Mouse (Mus musculus): ENCODE measurements around the gene Myct1. TPM values are rescaled to one million over a fixed set of nuclear protein-coding genes. Genes with fewer than 3 reads are reported as not detected.

The Myct1 gene
- polyA plus RNA-seq (2014; fragmentation: Nextera tagmentation; extraction: Ambion mirVana), result 0.88 and 1.0 TPM in 2 replicates

DNA sequence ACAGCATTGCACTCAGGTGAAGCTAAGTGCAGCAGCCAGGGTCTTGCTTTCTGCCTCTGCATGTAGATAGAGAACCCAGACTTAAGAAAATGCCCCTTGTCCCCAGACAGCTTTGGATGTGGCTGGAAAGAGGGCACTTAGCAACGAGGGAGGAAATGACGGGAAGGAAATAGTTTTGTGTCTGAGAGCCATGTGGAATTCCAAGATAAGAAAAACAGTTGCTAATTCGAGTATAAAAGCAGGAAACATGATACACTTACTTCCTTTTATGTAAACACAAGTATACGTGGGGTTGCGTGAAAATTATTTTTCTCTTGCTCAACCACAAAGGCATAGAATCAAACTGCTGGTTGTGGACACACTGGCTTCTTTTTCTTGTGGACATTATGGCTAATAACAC, at the start of gene Myct1:
Gene Myct1 (plus strand): TSS at position 312 of the 400 bp plus-strand sequence.
- H3K36me3 ChIP-seq (ENCODE audit: control insufficient read depth, insufficient read depth, low read length), result no peaks in the 10 kb centered on the region
- H3K4me2 ChIP-seq (ENCODE audit: low read depth, low read length), result no peak within 1 kb of the TSS
- no peaks in the 10 kb centered on the region for H3K9me3 ChIP-seq (ENCODE audit: control insufficient read depth, low read length)
- no peak within 1 kb of the TSS for H3K4me3 ChIP-seq (ENCODE audit: low read depth, low read length)
- H3K27ac ChIP-seq (ENCODE audit: low read depth, low read length), result no peak within 1 kb of the TSS
- no peaks in the 10 kb centered on the region for H3K27me3 ChIP-seq (ENCODE audit: control insufficient read depth, insufficient read depth, low read length)
- no peak for ATAC-seq (ENCODE audit: low read depth)
- H3K4me1 ChIP-seq (ENCODE audit: control insufficient read depth, insufficient read depth, low read length), result no peaks in the 10 kb centered on the region
- no peak within 1 kb of the TSS for H3K9ac ChIP-seq (replicated peaks; ENCODE audit: low read depth, low read length)
- WGBS, result 64% methylated on average over 5 of the region's 5 CpGs

DNA sequence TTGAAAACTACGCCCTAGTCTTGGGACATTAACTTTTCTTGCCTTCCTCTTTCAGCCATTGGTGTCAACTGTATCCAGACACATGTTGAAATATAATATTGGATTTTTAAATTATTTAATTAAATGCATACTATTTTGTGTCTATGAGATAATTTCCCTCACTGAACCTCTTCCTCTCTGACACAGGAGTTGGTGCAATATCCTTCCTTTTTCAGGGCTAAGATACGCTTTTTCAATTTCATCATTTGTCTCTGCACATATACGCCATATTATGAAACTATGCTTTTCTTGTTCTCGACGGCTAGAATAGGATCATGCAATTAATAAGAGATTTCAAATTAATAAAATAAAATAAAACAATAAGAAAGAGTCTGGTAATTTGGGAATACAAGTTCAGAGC, 47.1 kb upstream of the Myct1 start:
- Histone ChIP-seq H3K27me3 (ENCODE audit: control insufficient read depth, insufficient read depth, low read length) (no peaks in the 10 kb centered on the region), H3K36me3 (ENCODE audit: control insufficient read depth, insufficient read depth, low read length) (no peaks in the 10 kb centered on the region), H3K27ac (ENCODE audit: low read depth, low read length) (no peak overlapping the region), H3K4me1 (ENCODE audit: control insufficient read depth, insufficient read depth, low read length) (no peaks in the 10 kb centered on the region), H3K4me2 (ENCODE audit: low read depth, low read length) (no peak overlapping the region), H3K9me3 (ENCODE audit: control insufficient read depth, low read length) (no peaks in the 10 kb centered on the region), H3K4me3 (ENCODE audit: low read depth, low read length) (no peak overlapping the region), H3K9ac (replicated peaks; ENCODE audit: low read depth, low read length) (no peak overlapping the region)
- no peak for ATAC-seq (ENCODE audit: low read depth)
- 95% methylated on average over 5 of the region's 5 CpGs for WGBS

DNA sequence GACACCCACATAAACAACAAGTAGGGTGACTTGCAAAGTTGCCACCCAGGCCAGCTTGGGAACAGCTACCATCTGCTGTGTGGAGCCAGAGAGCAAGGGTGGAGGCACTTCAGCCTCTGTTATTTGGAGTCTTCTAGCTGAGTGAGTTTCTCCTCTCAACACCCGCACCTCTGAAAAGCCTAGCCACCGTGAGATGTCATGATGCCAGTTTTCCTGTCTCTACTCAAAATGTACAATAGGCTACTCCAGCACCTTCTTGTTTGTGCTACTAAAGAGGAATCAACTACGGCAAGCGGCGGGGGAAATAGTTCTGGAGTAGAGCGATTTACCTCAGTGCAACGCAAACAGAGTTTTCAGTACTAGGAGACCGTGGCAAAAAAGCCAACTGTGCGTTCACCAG, 45.8 kb upstream of the Myct1 start:
- Histone ChIP-seq H3K27me3 (ENCODE audit: control insufficient read depth, insufficient read depth, low read length) (no peaks in the 10 kb centered on the region), H3K27ac (ENCODE audit: low read depth, low read length) (no peak overlapping the region), H3K36me3 (ENCODE audit: control insufficient read depth, insufficient read depth, low read length) (no peaks in the 10 kb centered on the region), H3K4me2 (ENCODE audit: low read depth, low read length) (no peak overlapping the region), H3K4me1 (ENCODE audit: control insufficient read depth, insufficient read depth, low read length) (no peaks in the 10 kb centered on the region), H3K9ac (replicated peaks; ENCODE audit: low read depth, low read length) (no peak overlapping the region), H3K9me3 (ENCODE audit: control insufficient read depth, low read length) (no peaks in the 10 kb centered on the region), H3K4me3 (ENCODE audit: low read depth, low read length) (no peak overlapping the region)
- no peak for ATAC-seq (ENCODE audit: low read depth)
- WGBS, result 93% methylated on average over 9 of the region's 9 CpGs

DNA sequence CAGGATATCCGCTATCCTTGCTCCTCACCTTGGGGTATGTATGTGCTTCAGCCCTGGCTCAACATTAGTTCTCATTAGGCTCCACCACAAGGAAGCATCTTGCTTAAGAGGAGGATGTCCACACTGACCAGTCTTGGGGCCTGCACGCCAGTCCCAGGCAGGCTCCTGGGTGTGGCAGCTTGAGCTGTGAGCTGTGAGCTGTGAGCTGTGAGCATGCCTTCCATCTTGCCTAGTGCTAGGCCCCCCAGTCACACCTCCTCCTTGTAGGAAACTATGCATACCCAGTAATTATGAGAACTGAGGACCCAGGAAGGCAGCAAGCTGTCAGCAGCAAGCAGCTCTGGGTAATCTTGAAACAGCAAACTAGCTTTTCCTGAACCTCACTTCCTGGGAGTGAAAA, 44.9 kb upstream of the Myct1 start:
- Histone ChIP-seq H3K36me3 (ENCODE audit: control insufficient read depth, insufficient read depth, low read length) (no peaks in the 10 kb centered on the region), H3K4me1 (ENCODE audit: control insufficient read depth, insufficient read depth, low read length) (no peaks in the 10 kb centered on the region), H3K27me3 (ENCODE audit: control insufficient read depth, insufficient read depth, low read length) (no peaks in the 10 kb centered on the region), H3K9ac (replicated peaks; ENCODE audit: low read depth, low read length) (no peak overlapping the region), H3K27ac (ENCODE audit: low read depth, low read length) (no peak overlapping the region), H3K9me3 (ENCODE audit: control insufficient read depth, low read length) (no peaks in the 10 kb centered on the region), H3K4me3 (ENCODE audit: low read depth, low read length) (no peak overlapping the region), H3K4me2 (ENCODE audit: low read depth, low read length) (no peak overlapping the region)
- no peak for ATAC-seq (ENCODE audit: low read depth)
- WGBS, result 91% methylated on average over 2 of the region's 2 CpGs

DNA sequence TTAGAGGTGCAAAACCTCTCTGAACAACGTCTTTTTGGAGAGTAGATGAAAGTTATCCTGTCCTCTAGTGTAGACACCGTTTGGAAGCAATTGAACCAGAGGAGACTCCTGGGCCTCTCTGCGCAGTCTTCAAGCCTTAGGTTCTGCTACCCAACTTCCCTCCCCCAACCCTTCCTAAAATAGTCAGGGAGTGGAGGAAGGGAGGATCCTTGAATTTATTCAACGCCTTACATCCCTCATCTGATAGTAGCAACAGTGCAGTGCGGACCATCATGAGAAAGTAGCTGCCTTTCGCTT, 43.8 kb upstream of the Myct1 start:
- H3K27ac ChIP-seq (ENCODE audit: low read depth, low read length), result peak overlapping the region; percentile 45
- WGBS, result 7% methylated on average over 6 of the region's 6 CpGs
- ATAC-seq (ENCODE audit: low read depth), result no peak; the same call in 1 of the 2 replicates

DNA sequence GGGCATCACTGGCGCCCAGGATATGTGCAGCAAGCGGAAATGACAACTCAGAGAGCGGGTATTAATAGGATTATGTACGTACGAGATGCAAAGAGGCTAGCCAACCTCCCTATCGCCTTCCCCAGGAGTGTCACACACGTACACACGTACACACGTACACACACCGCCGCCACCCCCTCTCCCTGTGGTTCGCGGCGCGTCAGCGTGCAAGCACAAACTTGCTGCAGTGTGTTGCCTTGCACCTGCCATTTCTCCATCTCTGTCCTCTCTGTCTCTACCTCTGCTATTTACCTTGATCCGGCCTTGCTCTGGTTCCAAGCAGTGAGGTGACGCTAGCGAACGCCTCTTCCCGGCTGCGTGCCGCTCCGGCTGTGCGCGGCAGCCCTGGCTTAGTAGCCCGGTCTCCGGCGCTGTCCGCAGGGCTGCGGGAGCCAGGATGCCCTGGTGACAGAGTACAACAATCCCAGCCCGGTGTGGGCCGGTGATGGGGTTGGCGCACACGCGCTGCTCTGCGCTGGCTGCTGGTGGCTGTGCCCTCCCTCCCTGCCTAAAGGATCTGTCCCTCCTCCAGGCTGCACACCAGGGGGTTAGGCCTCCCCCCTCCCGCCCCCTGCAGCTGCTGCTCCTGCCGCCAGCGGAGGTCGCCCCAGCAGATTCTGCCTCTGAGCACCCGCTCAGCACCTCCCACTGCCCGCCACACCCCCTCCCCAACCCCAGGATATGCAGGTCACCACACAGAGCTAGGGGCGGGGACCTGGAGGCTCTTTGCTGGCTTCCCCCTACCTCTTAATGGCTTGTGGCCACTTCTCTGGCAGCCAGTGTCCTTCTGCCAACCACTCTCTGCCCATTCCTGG, 43.2 kb upstream of the Myct1 start:
- Histone ChIP-seq H3K27ac (ENCODE audit: low read depth, low read length) (peak overlapping the region; percentile 45), H3K36me3 (ENCODE audit: control insufficient read depth, insufficient read depth, low read length) (no peaks in the 10 kb centered on the region), H3K9ac (replicated peaks; ENCODE audit: low read depth, low read length) (peak overlapping the region; percentile 74), H3K27me3 (ENCODE audit: control insufficient read depth, insufficient read depth, low read length) (no peaks in the 10 kb centered on the region), H3K4me3 (ENCODE audit: low read depth, low read length) (peak overlapping the region; percentile 70), H3K4me2 (ENCODE audit: low read depth, low read length) (peak overlapping the region; percentile 58), H3K4me1 (ENCODE audit: control insufficient read depth, insufficient read depth, low read length) (no peaks in the 10 kb centered on the region), H3K9me3 (ENCODE audit: control insufficient read depth, low read length) (no peaks in the 10 kb centered on the region)
- ATAC-seq (ENCODE audit: low read depth), result peak; percentile 93
- under 1% methylated on average over 43 of the region's 44 CpGs for WGBS

More for the DNA sequence above, 43.8 kb upstream of the Myct1 start:
- Histone ChIP-seq H3K4me1 (ENCODE audit: control insufficient read depth, insufficient read depth, low read length) (no peaks in the 10 kb centered on the region), H3K27me3 (ENCODE audit: control insufficient read depth, insufficient read depth, low read length) (no peaks in the 10 kb centered on the region), H3K36me3 (ENCODE audit: control insufficient read depth, insufficient read depth, low read length) (no peaks in the 10 kb centered on the region), H3K4me2 (ENCODE audit: low read depth, low read length) (peak overlapping the region; percentile 58), H3K4me3 (ENCODE audit: low read depth, low read length) (peak overlapping the region; percentile 70), H3K9ac (replicated peaks; ENCODE audit: low read depth, low read length) (peak overlapping the region; percentile 74), H3K9me3 (ENCODE audit: control insufficient read depth, low read length) (no peaks in the 10 kb centered on the region)

DNA sequence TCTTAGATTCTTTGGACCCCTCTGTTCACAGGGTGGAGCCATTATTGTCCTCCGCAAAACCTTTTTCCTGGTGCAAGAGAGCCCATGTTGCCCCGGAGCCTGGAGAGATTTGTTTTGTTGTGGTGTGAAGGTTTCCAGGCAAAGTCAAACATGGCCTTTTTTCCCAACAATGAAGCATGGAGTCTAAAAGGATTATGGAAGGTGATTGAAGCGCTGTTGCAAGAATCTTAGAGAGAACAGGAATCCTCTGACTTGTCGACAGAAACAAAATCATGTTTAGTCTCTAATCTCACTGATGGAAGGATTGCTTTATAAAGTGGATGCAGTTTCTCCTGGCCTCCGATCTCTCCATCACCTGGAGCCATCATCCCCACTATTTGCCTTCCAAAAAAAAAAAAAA, 42.2 kb upstream of the Myct1 start, which contains the start of gene Syne1:
Gene Syne1 (minus strand): TSS at position 101 of the 400 bp plus-strand sequence.
- 78% methylated on average over 5 of the region's 5 CpGs for WGBS
- Histone ChIP-seq H3K4me1 (ENCODE audit: control insufficient read depth, insufficient read depth, low read length) (no peaks in the 10 kb centered on the region), H3K4me3 (ENCODE audit: low read depth, low read length) (peak within 1 kb of the TSS; percentile 70), H3K4me2 (ENCODE audit: low read depth, low read length) (peak within 1 kb of the TSS; percentile 58), H3K36me3 (ENCODE audit: control insufficient read depth, insufficient read depth, low read length) (no peaks in the 10 kb centered on the region), H3K27ac (ENCODE audit: low read depth, low read length) (peak within 1 kb of the TSS; percentile 45), H3K27me3 (ENCODE audit: control insufficient read depth, insufficient read depth, low read length) (no peaks in the 10 kb centered on the region), H3K9ac (replicated peaks; ENCODE audit: low read depth, low read length) (peak within 1 kb of the TSS; percentile 74), H3K9me3 (ENCODE audit: control insufficient read depth, low read length) (no peaks in the 10 kb centered on the region)
- no peak for ATAC-seq (ENCODE audit: low read depth)

DNA sequence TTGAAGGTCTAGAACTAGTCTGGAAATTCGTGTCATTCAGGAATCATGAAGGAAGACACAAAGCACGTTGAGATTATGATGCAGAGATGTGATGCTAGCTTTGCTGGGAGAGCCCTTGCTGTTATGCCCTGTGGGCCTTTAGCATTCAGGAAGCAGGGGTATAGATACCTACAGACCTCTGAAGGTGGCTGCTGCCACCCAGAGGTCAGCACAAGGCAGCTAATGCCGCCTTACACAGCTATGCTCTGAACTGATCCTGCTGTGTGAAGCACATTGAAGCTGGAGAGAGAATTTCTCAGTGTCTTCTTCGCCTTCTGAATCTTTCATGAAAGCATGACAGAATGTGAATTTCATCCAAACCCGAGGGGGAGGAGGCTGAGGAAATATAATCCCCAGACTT, 38.6 kb upstream of the Myct1 start:
- peak; percentile 64; the same call in 1 of the 2 replicates for ATAC-seq (ENCODE audit: low read depth)
- H3K4me1 ChIP-seq (ENCODE audit: control insufficient read depth, insufficient read depth, low read length), result no peaks in the 10 kb centered on the region
- no peak overlapping the region for H3K4me3 ChIP-seq (ENCODE audit: low read depth, low read length)
- H3K36me3 ChIP-seq (ENCODE audit: control insufficient read depth, insufficient read depth, low read length), result no peaks in the 10 kb centered on the region
- no peaks in the 10 kb centered on the region for H3K27me3 ChIP-seq (ENCODE audit: control insufficient read depth, insufficient read depth, low read length)
- H3K27ac ChIP-seq (ENCODE audit: low read depth, low read length), result no peak overlapping the region
- H3K9ac ChIP-seq (replicated peaks; ENCODE audit: low read depth, low read length), result no peak overlapping the region
- 23% methylated on average over 5 of the region's 5 CpGs for WGBS
- no peak overlapping the region for H3K4me2 ChIP-seq (ENCODE audit: low read depth, low read length)
- H3K9me3 ChIP-seq (ENCODE audit: control insufficient read depth, low read length), result no peaks in the 10 kb centered on the region

DNA sequence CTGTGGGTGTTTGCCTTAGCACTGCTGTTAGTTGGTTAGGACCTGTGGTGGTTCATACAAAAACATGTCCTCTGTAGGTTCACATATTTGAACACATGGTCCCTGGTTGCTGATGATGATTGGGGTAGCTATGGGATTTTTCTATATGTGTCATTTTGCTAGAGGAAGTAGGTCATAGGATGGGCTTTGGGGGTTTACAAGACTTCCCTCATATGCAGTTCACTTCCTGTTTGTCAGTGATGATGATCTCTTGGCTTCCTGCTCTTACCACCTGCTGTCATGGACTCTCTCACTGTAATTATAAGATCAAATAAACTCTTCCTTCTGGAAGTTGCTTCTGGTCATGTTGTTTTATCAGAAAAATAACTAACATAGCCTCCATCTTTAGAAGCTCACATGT, 34.8 kb upstream of the Myct1 start:
- Histone ChIP-seq H3K27ac (ENCODE audit: low read depth, low read length) (no peak overlapping the region), H3K4me3 (ENCODE audit: low read depth, low read length) (no peak overlapping the region), H3K27me3 (ENCODE audit: control insufficient read depth, insufficient read depth, low read length) (no peaks in the 10 kb centered on the region)

More for the DNA sequence above, 34.8 kb upstream of the Myct1 start:
- Histone ChIP-seq H3K4me1 (ENCODE audit: control insufficient read depth, insufficient read depth, low read length) (no peaks in the 10 kb centered on the region), H3K9ac (replicated peaks; ENCODE audit: low read depth, low read length) (no peak overlapping the region), H3K9me3 (ENCODE audit: control insufficient read depth, low read length) (no peaks in the 10 kb centered on the region), H3K4me2 (ENCODE audit: low read depth, low read length) (no peak overlapping the region), H3K36me3 (ENCODE audit: control insufficient read depth, insufficient read depth, low read length) (no peaks in the 10 kb centered on the region)
- ATAC-seq (ENCODE audit: low read depth), result no peak

All from neural tube, embryonic 14.5 days (tissue).